Mouse (Mus musculus): ENCODE measurements around the gene Fam135a.

DNA sequence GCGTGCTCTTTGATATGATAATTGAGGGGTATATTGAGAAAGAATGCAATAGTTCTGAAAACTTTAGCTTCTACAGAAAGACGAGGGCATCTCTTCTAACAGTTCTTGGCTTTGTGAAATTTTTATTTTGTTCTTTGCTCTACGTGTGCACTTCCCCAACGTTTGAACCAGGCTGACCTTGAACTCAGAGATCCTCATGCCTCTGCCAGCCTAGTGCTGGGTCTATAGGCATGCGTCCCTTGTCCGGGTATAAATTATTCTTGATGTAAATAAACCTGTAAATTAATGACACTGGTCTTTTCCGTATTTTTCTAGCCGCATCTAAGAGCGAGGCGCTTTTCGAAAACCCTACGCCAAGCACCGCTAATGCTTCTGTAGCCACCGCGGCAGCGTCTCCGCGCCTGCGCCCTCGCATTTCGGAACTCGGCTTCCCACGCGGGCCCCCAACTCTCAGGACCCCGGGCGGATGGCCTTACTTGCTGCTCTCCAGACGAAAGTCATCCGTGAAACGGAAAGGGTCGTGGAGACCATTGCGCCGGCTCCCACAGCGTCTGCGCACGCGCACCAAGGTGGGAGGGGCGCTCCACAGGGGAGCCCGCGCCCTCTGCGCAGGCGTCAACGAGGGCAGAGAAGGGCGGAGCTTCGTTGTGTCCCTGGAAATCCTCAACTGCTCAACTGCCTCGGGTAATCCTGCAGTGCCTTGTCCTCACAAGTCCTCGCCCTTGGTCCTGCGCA, 94.9 kb downstream of the Fam135a start, which contains the start of gene Sdhaf4:
- TF ChIP-seq CEBPB (IDR thresholded peaks at IDR 0.05; ENCODE audit: insufficient read depth, poor library complexity, severe bottlenecking) (no peak), TCF12 (IDR thresholded peaks at IDR 0.05; ENCODE audit: insufficient read depth, poor library complexity, severe bottlenecking) (no peak), POLR2A (IDR thresholded peaks at IDR 0.05; ENCODE audit: insufficient read length, low read depth) (peak; percentile 72), POLR2AphosphoS2 (IDR thresholded peaks at IDR 0.05; ENCODE audit: insufficient read length, low read depth) (peak; percentile 72), MAX (IDR thresholded peaks at IDR 0.05; ENCODE audit: low read depth) (no peak)
